ENCODE assay signal across 24 mouse cellular contexts in the genomic region with DNA sequence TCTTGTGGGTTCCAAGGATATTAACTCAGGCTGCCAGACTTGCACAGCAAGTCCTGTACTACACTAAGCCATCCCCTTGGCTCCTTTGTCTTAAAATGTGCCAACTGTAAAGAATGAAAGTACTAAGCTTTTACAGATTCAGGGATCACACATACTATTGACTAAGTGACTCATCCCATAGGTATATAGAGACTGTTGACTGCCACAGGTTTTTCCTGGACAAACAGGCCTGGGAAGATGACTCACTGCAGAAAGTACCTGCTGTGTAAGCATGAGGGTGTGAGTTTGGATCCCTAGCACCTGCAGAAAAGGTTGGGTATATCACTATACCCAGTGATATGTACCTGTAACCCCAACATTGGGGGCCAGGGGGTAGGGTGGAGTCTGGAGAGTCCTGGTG. TPM values are rescaled to one million over a fixed set of nuclear protein-coding genes. Genes with fewer than 3 reads are reported as not detected.
A peak's percentile ranks its signal among the peaks of the same experiment; 100 is the strongest.
DNase-seq lines count a peak whose midpoint lies in the region; ATAC-seq lines count a peak whose summit lies in the region.
"Had no signal": no experiment of that assay in that cellular context is flagged by ENCODE, and none has a peak within 500 bp of the region (broad histone marks: within the 10 kb centered on the region; RNA-seq: fewer than 3 reads in every experiment).

No protein-coding gene starts in this region.

- DNase-seq in urinary bladder, postnatal 25 days (ENCODE audit: low spot score), result peak; percentile 23
- no peak for DNase-seq in urinary bladder, postnatal 10 days (ENCODE audit: low spot score)
- DNase-seq in gonadal fat pad, adult 2 months (ENCODE audit: low read depth), result peak; percentile 93
- DNase-seq in c-Kit-positive CD71-positive TER-119-positive erythroid progenitor cells, embryonic 14.5 days (ENCODE audit: low spot score), result no peak
- no peak for DNase-seq in layer of hippocampus, postnatal 14 days (ENCODE audit: low spot score in 2 of 2)
- DNase-seq in adrenal gland, postnatal 4 days (ENCODE audit: low spot score in 2 of 2), result no peak
- DNase-seq: adrenal gland, postnatal 25 days; cerebellum, adult 18-20 months; embryo, embryonic 11 days; heart, adult 18-20 months; kidney, adult 8-10 months; kidney, postnatal 36 days; lung, postnatal 14 days; spleen, adult 18-20 months; thymus, postnatal 14 days had no signal

- H3K27me3 ChIP-seq in stomach, embryonic 14.5 days (ENCODE audit: control insufficient read depth, insufficient read depth, low read length), result no peaks in the 10 kb centered on the region
- H3K27me3 ChIP-seq: forebrain, embryonic 12.5 days; limb, embryonic 13.5 days; megakaryocyte, embryonic 14.5 days; midbrain, embryonic 15.5 days; neural tube, embryonic 15.5 days had no signal

- H3K4me3 ChIP-seq in stomach, embryonic 14.5 days (ENCODE audit: low read depth, low read length), result no peak overlapping the region
- H3K4me3 ChIP-seq: forebrain, embryonic 12.5 days; limb, embryonic 13.5 days; megakaryocyte, embryonic 14.5 days; midbrain, embryonic 15.5 days; myocyte; neural tube, embryonic 15.5 days had no signal

- no peak overlapping the region for H3K9ac ChIP-seq in stomach, embryonic 14.5 days (replicated peaks; ENCODE audit: low read depth, low read length)
- H3K9ac ChIP-seq: forebrain, embryonic 12.5 days; limb, embryonic 13.5 days; liver, embryonic 14.5 days; midbrain, embryonic 15.5 days; neural tube, embryonic 15.5 days had no signal

- no peaks in the 10 kb centered on the region for H3K4me1 ChIP-seq in stomach, embryonic 14.5 days (ENCODE audit: control insufficient read depth, insufficient read depth, low read length)

- H3K9me3 ChIP-seq in stomach, embryonic 14.5 days (ENCODE audit: control insufficient read depth, low read depth, low read length), result no peaks in the 10 kb centered on the region
- H3K9me3 ChIP-seq: forebrain, embryonic 12.5 days; limb, embryonic 13.5 days; megakaryocyte, embryonic 14.5 days; midbrain, embryonic 15.5 days; neural tube, embryonic 15.5 days had no signal

- ATAC-seq in stomach, embryonic 14.5 days (ENCODE audit: insufficient number of reproducible peaks, insufficient read depth, low FRiP score, low read depth), result peak; percentile 85
- ATAC-seq: hindbrain, embryonic 16.5 days; midbrain, embryonic 15.5 days had no signal

- H3K4me2 ChIP-seq in stomach, embryonic 14.5 days (replicated peaks; ENCODE audit: low read depth, low read length), result no peak overlapping the region
- H3K4me2 ChIP-seq: forebrain, embryonic 12.5 days; limb, embryonic 13.5 days; midbrain, embryonic 15.5 days; neural tube, embryonic 15.5 days had no signal

- H3K36me3 ChIP-seq in stomach, embryonic 14.5 days (ENCODE audit: control insufficient read depth, insufficient read depth, low read length), result no peaks in the 10 kb centered on the region
- H3K36me3 ChIP-seq: forebrain, embryonic 12.5 days; midbrain, embryonic 15.5 days; neural tube, embryonic 15.5 days had no signal

- H3K27ac ChIP-seq in stomach, embryonic 14.5 days (ENCODE audit: low read length), result no peak overlapping the region
- H3K27ac ChIP-seq: forebrain, embryonic 12.5 days; limb, embryonic 13.5 days; liver, embryonic 14.5 days; midbrain, embryonic 15.5 days; neural tube, embryonic 15.5 days had no signal

RNA-seq across cellular contexts. Expression of a gene that starts 44.6 kb away (rescaled TPM):
- polyA plus RNA-seq in gonadal fat pad, adult 2 months (2012; rRNA removed), result 82.0 and 85.2 TPM in 2 replicates
- 94.8 and 106 TPM in 2 replicates for polyA plus RNA-seq in stomach, embryonic 14.5 days (2014; fragmentation: Nextera tagmentation; extraction: Ambion mirVana)
- 10 to 100 TPM; 36.6 to 42.6 TPM for total RNA-seq in layer of hippocampus, postnatal 14 days (2021)
- total RNA-seq in adrenal gland, postnatal 4 days (2021), result 10 to 100 TPM; 86.9 to 90.2 TPM

Comparison
In these comparisons a context has a peak if more than half of its experiments do, and no peak if none do; other contexts are left out.
1. DNase-seq: peak in urinary bladder, postnatal 25 days (single experiment) and gonadal fat pad, adult 2 months (single experiment); none in urinary bladder, postnatal 10 days (single experiment), c-Kit-positive CD71-positive TER-119-positive erythroid progenitor cells, embryonic 14.5 days (single experiment), layer of hippocampus, postnatal 14 days (0 of 2) and adrenal gland, postnatal 4 days (0 of 2).